Mouse (Mus musculus): Measurements from ENCODE around the gene Rxfp3. TPM values are rescaled to one million over a fixed set of nuclear protein-coding genes. Genes with fewer than 3 reads are reported as not detected.
"Not testable (repeated sequence)": the region's sequence is repeated elsewhere in the genome, so short reads cannot be mapped to it uniquely, and the experiment has no call there.

Gene Rxfp3
- total RNA-seq, 2 experiments from 2014 or later, result 0.05 TPM; not detected in 1

GRCm38 (mm10) chr15:11035947-11036474 is 1.8 kb downstream of the Rxfp3 start:
- no peak for DNase-seq

DNA sequence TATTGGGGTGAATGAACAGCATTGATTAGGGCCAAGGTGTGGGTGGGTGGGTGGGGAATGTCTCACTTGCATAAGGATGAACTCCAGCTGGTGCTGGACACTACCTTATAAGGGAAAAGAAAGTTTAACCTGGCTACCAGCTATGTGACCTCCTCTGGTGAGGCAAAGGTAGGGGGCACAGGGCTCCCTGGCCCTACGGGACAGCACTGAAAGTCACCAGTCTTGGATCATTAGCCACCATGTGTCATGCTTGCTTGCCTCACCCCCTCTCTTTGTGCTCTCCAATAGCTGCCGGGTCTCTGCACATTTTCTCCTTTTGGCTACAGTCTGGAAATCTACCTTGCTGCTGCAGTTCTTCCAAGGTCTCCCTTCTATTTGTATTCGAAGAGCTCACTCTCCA is 7.6 kb downstream of the Rxfp3 start:
- no peak for DNase-seq

DNA sequence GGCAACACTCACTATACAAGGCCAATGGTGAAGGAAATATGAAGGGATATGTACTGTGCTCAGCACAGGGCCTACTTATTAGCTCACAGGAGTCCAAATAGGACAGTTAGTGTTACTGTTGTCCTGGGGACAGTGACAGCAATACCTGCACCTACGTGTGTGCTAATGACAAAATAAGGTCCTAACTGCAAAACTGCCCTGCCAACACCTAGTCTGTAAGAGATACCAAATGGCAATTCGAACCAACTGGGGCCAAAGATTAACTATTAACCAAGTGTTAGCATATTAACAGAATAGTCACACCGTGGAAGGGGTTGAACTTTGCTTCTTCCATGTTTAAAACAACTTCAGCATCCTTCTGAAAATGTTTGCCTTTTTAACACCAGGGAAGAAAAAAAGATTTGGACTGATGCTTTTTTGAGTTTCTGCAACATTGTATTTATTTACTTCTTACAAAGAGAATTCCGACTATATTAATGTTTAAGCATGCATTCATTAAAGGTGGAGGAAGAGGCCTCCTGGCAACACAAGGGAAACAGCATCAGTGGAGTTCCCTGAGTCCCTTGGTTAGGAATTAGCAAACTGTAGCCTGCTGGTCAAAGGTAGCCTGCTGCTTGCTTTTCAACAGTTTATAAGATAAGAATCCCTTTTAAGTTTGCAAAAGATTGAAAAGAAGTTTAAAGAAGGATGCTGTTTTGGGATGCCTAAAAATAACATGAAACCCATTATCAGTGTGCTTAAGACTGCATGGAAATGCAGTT is 10.8 kb downstream of the Rxfp3 start:
- no peak for DNase-seq

GRCm38 (mm10) chr15:11014931-11015330 is 22.9 kb downstream of the Rxfp3 start:
- DNase-seq, result no peak

GRCm38 (mm10) chr15:11010976-11011548 is 26.7 kb downstream of the Rxfp3 start:
- DNase-seq, result no peak

DNA sequence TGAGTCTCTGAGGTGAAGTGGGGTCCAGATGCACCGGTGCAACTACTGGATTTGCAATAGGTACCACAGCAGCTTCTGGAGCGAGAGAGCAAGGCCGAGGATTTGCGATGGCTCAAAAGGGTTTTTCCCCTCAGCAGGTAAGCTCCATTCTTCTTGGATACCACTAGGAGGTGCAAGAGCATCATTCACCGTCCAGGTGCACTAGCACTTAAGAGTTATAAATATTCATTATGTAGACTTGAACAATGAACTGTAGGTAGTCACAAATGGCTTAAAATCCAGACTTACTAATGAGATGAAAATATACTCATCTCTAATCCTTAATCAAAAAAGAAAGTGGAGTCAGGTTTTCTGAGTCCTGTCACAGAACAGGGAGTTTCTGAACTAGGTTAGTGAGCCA is 29.0 kb downstream of the Rxfp3 start:
- DNase-seq, result no peak

DNA sequence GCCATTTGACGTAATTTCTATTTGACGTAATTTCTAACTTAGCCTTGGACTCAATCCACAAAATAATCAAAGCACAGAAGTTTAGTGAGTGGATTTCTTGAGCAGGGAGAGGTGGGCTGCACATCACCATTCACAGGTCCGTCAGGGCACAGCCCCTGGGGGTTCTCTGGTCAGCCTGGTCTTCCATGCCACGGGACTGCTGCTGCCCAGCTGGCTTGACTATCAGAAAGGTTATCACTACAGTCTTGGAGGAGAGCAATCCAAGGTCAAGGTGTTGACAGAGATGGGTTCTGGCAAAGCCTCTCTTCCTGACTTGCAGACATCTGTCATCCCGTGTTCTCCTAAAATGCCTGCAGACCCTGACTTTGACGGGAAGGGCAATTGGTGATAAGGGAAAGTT is 33.1 kb downstream of the Rxfp3 start:
- DNase-seq, result no peak

DNA sequence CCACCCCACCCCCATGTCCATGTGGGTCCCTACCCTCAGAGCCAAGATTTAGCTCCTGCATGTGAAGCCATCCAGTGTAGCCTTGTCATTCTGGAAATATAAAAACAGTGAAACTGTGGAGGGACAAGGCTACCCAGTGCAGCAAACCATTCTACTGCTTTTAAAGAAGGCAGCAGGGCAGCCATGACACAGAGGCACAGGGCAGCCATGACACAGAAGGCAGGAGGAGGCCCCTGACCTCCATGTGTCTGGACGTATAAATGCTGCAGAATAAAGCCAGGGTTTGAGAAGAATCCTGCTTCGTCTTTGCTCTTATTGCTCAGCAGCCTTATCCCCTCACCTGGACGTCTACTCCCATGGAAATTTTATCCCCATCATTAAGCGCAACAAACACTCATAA is 34.0 kb downstream of the Rxfp3 start:
- no peak for DNase-seq

- no peak for DNase-seq
Observed at GRCm38 (mm10) chr15:11000421-11000820, 37.4 kb downstream of the Rxfp3 start, which contains the start of gene Slc45a2. Slc45a2 (plus strand) TSS chr15:11000721.

- DNase-seq, result peak in 1 of 2 experiments; percentile 7
Observed at GRCm38 (mm10) chr15:10999832-11000231, 38.0 kb downstream of the Rxfp3 start.

DNA sequence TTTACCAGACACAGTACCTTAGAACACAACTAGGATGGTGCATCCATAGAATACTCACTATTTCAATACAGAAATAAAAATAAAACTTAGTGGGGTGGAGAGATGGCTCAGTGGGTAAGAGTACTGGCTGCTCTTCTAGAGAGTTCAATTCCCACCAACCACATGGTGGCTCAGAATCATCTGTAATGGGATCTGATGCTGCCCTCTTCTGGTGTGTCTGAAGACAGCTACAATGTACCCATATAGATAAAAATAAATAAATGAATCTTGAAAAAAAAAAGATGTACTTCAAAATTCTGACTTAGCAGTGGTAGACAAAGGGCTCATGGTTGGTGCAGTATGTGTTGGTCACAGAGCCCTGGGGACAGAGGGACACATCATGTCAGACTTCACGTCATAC is 46.2 kb downstream of the Rxfp3 start:
- no peak for DNase-seq

GRCm38 (mm10) chr15:10990411-10990810 is 47.4 kb downstream of the Rxfp3 start:
- DNase-seq, result no peak

DNA sequence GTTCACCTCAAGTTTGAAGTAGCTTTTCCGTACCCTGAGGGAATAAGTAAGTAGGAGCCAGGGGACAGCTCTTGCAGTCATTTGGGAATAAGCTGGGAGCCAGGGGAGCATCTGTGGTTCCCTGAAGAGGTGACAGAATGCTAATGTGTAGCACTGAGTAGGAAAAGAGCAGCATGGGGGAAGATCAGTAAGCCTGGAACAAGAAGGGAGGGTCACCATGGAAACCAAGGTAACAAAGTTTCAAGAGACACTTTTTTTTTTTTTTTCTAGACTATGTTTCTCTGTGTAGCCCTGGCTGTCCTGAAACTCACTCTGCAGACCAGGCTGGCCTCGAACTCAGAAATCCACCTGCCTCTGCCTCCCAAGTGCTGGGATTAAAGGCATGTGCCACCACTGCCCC is 51.3 kb downstream of the Rxfp3 start:
- not testable (repeated sequence) for DNase-seq

GRCm38 (mm10) chr15:10985756-10986155 is 52.0 kb downstream of the Rxfp3 start:
- DNase-seq, result no peak

Other genes starting within 250 kb of the Rxfp3 start
- not detected for gene C1qtnf3, start 85.7 kb downstream of the Rxfp3 start, total RNA-seq (2021)
- gene Amacr, start 56.2 kb downstream of the Rxfp3 start, total RNA-seq (2021), result 10 to 100 TPM; 35.3 to 36.0 TPM
- not detected for gene Slc45a2, start 37.3 kb downstream of the Rxfp3 start, total RNA-seq (2021)
- 1 to 10 TPM; 1.0 to 1.9 TPM for gene Adamts12, start 26.8 kb upstream of the Rxfp3 start, total RNA-seq (2021)